Mouse (Mus musculus) testis, adult 2 months (tissue): Measurements from ENCODE around the gene 5330417H12Rik.

Experiments used
- CTCF ChIP-seq: fragments of 200-500 bp; IDR thresholded peaks from 2 replicates; pipeline ENCODE4 v1.5.1; 2012; ENCODE audit warnings: low read depth, mild to moderate bottlenecking, inconsistent platforms, low read length, moderate library complexity; ENCODE audit not compliant: control insufficient read depth, insufficient read depth, insufficient replicate concordance
- POLR2A ChIP-seq: fragments of 200-500 bp; IDR thresholded peaks from 2 replicates; pipeline ENCODE4 v1.6.1; 2012; ENCODE audit warnings: low read depth, mild to moderate bottlenecking, inconsistent platforms, low read length, moderate library complexity; ENCODE audit not compliant: control insufficient read depth

GRCm38 (mm10) chr7:107619225-107619624 is 5.7 kb downstream of the 5330417H12Rik start:
- no peak for TF ChIP-seq CTCF
- no peak for TF ChIP-seq POLR2A
